Mouse (Mus musculus) neural tube, embryonic 11.5 days (tissue): ENCODE results near the gene Sphkap. TPM values are rescaled to one million over a fixed set of nuclear protein-coding genes. Genes with fewer than 3 reads are reported as not detected.

ENCODE experiments used
- ATAC-seq: fragments of 200-750 bp; cut with Nextera tagmentation; 2 replicates; pipeline ENCODE4 v1.8.0; 2017; ENCODE audit warnings: moderate number of reproducible peaks, mild to moderate bottlenecking, moderate TSS enrichment, moderate library complexity; ENCODE audit not compliant: insufficient read depth, low FRiP score, low TSS enrichment
- DNase-seq: peaks from one replicate; pipeline ENCODE4 v3.0.0-alpha.2; 2015; ENCODE audit warnings: low spot score
- H3K27ac ChIP-seq: fragments of 300-500 bp; sonication (generic); 2 replicates; pipeline ENCODE4 v1.5.1; 2014; ENCODE audit warnings: low read depth, mild to moderate bottlenecking, low read length
- H3K27me3 ChIP-seq: fragments of 300-500 bp; sonication (generic); 2 replicates; pipeline ENCODE4 v1.6.1; 2014; ENCODE audit warnings: mild to moderate bottlenecking, low read length, mixed read lengths; ENCODE audit not compliant: control insufficient read depth, insufficient read depth
- H3K36me3 ChIP-seq: fragments of 300-500 bp; sonication (generic); 2 replicates; pipeline ENCODE4 v1.6.1; 2014; ENCODE audit warnings: mild to moderate bottlenecking, low read length, moderate library complexity, mixed read lengths; ENCODE audit not compliant: control insufficient read depth, insufficient read depth
- H3K4me1 ChIP-seq: fragments of 300-500 bp; sonication (generic); 2 replicates; pipeline ENCODE4 v1.6.1; 2014; ENCODE audit warnings: low read length, mixed read lengths; ENCODE audit not compliant: control insufficient read depth, insufficient read depth
- H3K4me2 ChIP-seq: fragments of 300-500 bp; sonication (generic); 2 replicates; pipeline ENCODE4 v1.6.1; 2014; ENCODE audit warnings: low read depth, mild to moderate bottlenecking, moderate library complexity
- H3K4me3 ChIP-seq: fragments of 300-500 bp; sonication (generic); 2 replicates; pipeline ENCODE4 v1.5.1; 2014; ENCODE audit warnings: low read depth, low read length
- H3K9ac ChIP-seq: fragments of 300-500 bp; sonication (generic); 2 replicates; pipeline ENCODE4 v1.6.1; 2014; ENCODE audit warnings: mild to moderate bottlenecking, low read length
- H3K9me3 ChIP-seq: fragments of 300-500 bp; sonication (generic); 2 replicates; pipeline ENCODE4 v1.6.1; 2016; ENCODE audit warnings: low read length; ENCODE audit not compliant: control insufficient read depth
- WGBS: fragments of 180-500 bp; shearing (Covaris S2); extraction: QIAGEN DNeasy Blood & Tissue Kit; methylation state at CpG from one replicate; pipeline ENCODE4 v1.1.7; 2014; 5-methylcytosine and 5-hydroxymethylcytosine counted together
- polyA plus RNA-seq: library from polyadenylated mRNA; unstranded; fragments of >200 nt; fragmentation: Nextera tagmentation; extraction: Ambion mirVana; gene quantifications from 2 replicates; pipeline ENCODE4 v1.2.1, GENCODE M21; 2014

Gene Sphkap
- polyA plus RNA-seq, 1 experiment from 2014 or later: 2.1 TPM

GRCm38 (mm10) chr1:83339358-83339757 is 68.6 kb downstream of the Sphkap start:
- Histone ChIP-seq H3K4me3 (no peak overlapping the region), H3K9me3 (no peaks in the 10 kb centered on the region), H3K4me2 (no peak overlapping the region), H3K27ac (no peak overlapping the region), H3K27me3 (no peaks in the 10 kb centered on the region), H3K9ac (no peak overlapping the region), H3K36me3 (no peaks in the 10 kb centered on the region), H3K4me1 (no peaks in the 10 kb centered on the region)
- ATAC-seq (no peak), DNase-seq (no peak)
- 84% methylated on average over 3 of the region's 3 CpGs for WGBS

GRCm38 (mm10) chr1:83316917-83317316 is 91.1 kb downstream of the Sphkap start:
- Histone ChIP-seq H3K36me3 (no peaks in the 10 kb centered on the region), H3K9ac (no peak overlapping the region), H3K27ac (no peak overlapping the region), H3K9me3 (no peaks in the 10 kb centered on the region), H3K4me3 (no peak overlapping the region), H3K4me2 (no peak overlapping the region), H3K27me3 (no peaks in the 10 kb centered on the region), H3K4me1 (no peaks in the 10 kb centered on the region)
- DNase-seq (peak; percentile 58), ATAC-seq (peak; percentile 86)
- 19% methylated on average over 4 of the region's 4 CpGs for WGBS

- DNase-seq (no peak), ATAC-seq (no peak)
- H3K4me1 ChIP-seq: no peaks in the 10 kb centered on the region
- no peak overlapping the region for H3K9ac ChIP-seq
- H3K4me3 ChIP-seq: no peak overlapping the region
- WGBS: 68% methylated on average over 9 of the region's 9 CpGs
- H3K36me3 ChIP-seq: no peaks in the 10 kb centered on the region
- H3K4me2 ChIP-seq: no peak overlapping the region
- no peak overlapping the region for H3K27ac ChIP-seq
- H3K27me3 ChIP-seq: no peaks in the 10 kb centered on the region
- no peaks in the 10 kb centered on the region for H3K9me3 ChIP-seq
Measured at GRCm38 (mm10) chr1:83315146-83315545, 92.9 kb downstream of the Sphkap start.

GRCm38 (mm10) chr1:83311607-83312295 is 96.2 kb downstream of the Sphkap start:
- H3K36me3 ChIP-seq: no peaks in the 10 kb centered on the region
- H3K4me2 ChIP-seq: no peak overlapping the region
- ATAC-seq (no peak), DNase-seq (no peak)
- H3K9ac ChIP-seq: no peak overlapping the region
- 83% methylated on average over 6 of the region's 6 CpGs for WGBS
- H3K27me3 ChIP-seq: no peaks in the 10 kb centered on the region
- no peak overlapping the region for H3K4me3 ChIP-seq
- H3K27ac ChIP-seq: no peak overlapping the region
- H3K4me1 ChIP-seq: no peaks in the 10 kb centered on the region
- H3K9me3 ChIP-seq: no peaks in the 10 kb centered on the region

GRCm38 (mm10) chr1:83297137-83298076 is 110.6 kb downstream of the Sphkap start:
- Histone ChIP-seq H3K4me3 (no peak overlapping the region), H3K27ac (no peak overlapping the region), H3K27me3 (no peaks in the 10 kb centered on the region), H3K4me2 (no peak overlapping the region), H3K9me3 (no peaks in the 10 kb centered on the region), H3K36me3 (no peaks in the 10 kb centered on the region), H3K4me1 (no peaks in the 10 kb centered on the region), H3K9ac (no peak overlapping the region)
- no peak for DNase-seq
- ATAC-seq: no peak
- 83% methylated on average over 6 of the region's 6 CpGs for WGBS

- no peak for ATAC-seq
- H3K27ac ChIP-seq: no peak overlapping the region
- H3K4me2 ChIP-seq: no peak overlapping the region
- DNase-seq: no peak
- H3K9ac ChIP-seq: no peak overlapping the region
- no peaks in the 10 kb centered on the region for H3K4me1 ChIP-seq
- H3K9me3 ChIP-seq: no peaks in the 10 kb centered on the region
- H3K27me3 ChIP-seq: no peaks in the 10 kb centered on the region
- no peak overlapping the region for H3K4me3 ChIP-seq
- WGBS: 80% methylated on average over 7 of the region's 7 CpGs
- no peaks in the 10 kb centered on the region for H3K36me3 ChIP-seq
Measured at GRCm38 (mm10) chr1:83285866-83286265, 122.1 kb downstream of the Sphkap start.

GRCm38 (mm10) chr1:83277044-83277443 is 131.0 kb downstream of the Sphkap start:
- no peak overlapping the region for H3K4me2 ChIP-seq
- H3K9me3 ChIP-seq: no peaks in the 10 kb centered on the region
- no peaks in the 10 kb centered on the region for H3K27me3 ChIP-seq
- no peak overlapping the region for H3K27ac ChIP-seq
- no peak overlapping the region for H3K4me3 ChIP-seq
- DNase-seq: no peak
- H3K4me1 ChIP-seq: no peaks in the 10 kb centered on the region
- no peak overlapping the region for H3K9ac ChIP-seq
- no peak for ATAC-seq
- 69% methylated on average over 11 of the region's 11 CpGs for WGBS
- H3K36me3 ChIP-seq: no peaks in the 10 kb centered on the region

- H3K9me3 ChIP-seq: no peaks in the 10 kb centered on the region
- WGBS: 83% methylated on average over 9 of the region's 9 CpGs
- H3K9ac ChIP-seq: no peak overlapping the region
- no peaks in the 10 kb centered on the region for H3K36me3 ChIP-seq
- no peak overlapping the region for H3K27ac ChIP-seq
- no peak overlapping the region for H3K4me3 ChIP-seq
- no peak overlapping the region for H3K4me2 ChIP-seq
- DNase-seq (no peak), ATAC-seq (no peak)
- no peaks in the 10 kb centered on the region for H3K27me3 ChIP-seq
- H3K4me1 ChIP-seq: no peaks in the 10 kb centered on the region
Measured at GRCm38 (mm10) chr1:83276637-83277036, 131.4 kb downstream of the Sphkap start.
